Mouse (Mus musculus): ENCODE results near the gene Lyz1.

- TF ChIP-seq CTCF (IDR thresholded peaks at IDR 0.05; ENCODE audit: low read depth), result no peak
- no peak for TF ChIP-seq EP300 (IDR thresholded peaks at IDR 0.05; ENCODE audit: low read depth)
Measured at GRCm38 (mm10) chr10:117299106-117299505, 6.4 kb upstream of the Lyz1 start.
